Mouse (Mus musculus) megakaryocyte, embryonic 14.5 days (primary cell): ENCODE results near the gene Sult2b1.

Experiments
- FLI1 ChIP-seq: IDR thresholded peaks from 2 replicates; pipeline ENCODE4 v1.6.1; 2012; ENCODE audit warnings: low read length, inconsistent platforms, mixed read lengths
- GATA1 ChIP-seq: IDR thresholded peaks from 3 replicates; pipeline ENCODE4 v1.6.1; 2012; ENCODE audit warnings: mixed read lengths, low read length, inconsistent platforms, borderline replicate concordance

DNA sequence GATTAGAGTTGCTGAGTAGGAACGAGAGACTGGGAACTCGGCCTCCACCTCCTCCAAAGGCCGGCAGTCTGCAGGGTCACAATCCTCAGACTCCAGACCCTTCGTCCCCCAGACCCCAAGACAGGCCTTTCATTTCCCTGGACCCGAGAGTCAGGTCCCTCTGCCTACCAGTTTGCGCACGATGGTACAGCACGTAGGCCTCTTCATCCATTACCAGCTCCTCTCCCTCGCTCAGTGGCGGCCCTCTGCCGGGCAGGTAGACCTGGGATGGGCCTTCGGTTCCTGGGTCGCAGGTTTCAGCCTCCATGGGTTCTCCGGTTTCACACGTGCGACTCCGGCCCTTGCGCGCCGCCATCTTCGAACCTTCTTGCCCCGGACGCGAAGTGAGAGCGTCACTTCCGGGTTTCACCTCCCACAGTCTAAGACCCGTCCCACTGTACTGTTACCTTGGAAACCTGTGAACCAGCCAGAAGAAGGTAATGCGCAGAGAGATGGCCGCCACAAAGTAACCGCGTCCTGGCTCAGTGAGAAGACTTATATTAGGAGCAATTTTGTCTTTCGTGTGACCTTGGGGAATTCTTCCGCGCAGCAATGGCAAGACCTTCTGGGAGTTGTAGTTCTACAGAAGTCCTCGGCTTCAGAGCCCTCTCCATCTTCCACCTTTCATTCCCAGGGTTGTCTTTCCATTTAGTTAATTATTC is 46.1 kb upstream of the Sult2b1 start, which contains the start of gene Grwd1:
- TF ChIP-seq GATA1 (no peak), FLI1 (no peak)
